Mouse (Mus musculus): ENCODE data around the gene Vapb.
"Not testable (repeated sequence)": the region's sequence is repeated elsewhere in the genome, so short reads cannot be mapped to it uniquely, and the experiment has no call there.

Vapb gene

GRCm38 (mm10) chr2:173737222-173737989 lies at the start of gene Vapb:
Vapb (plus strand) TSS chr2:173737511.
- DNase-seq: peak; percentile 100

- no peak for DNase-seq
Measured at GRCm38 (mm10) chr2:173689835-173690234, 47.5 kb upstream of the Vapb start.

- no peak for DNase-seq
Measured at GRCm38 (mm10) chr2:173691748-173692147, 45.6 kb upstream of the Vapb start.

GRCm38 (mm10) chr2:173692693-173693092 lies 44.6 kb upstream of the Vapb start:
- no peak for DNase-seq

- no peak for DNase-seq
Measured at GRCm38 (mm10) chr2:173698850-173699249, 38.5 kb upstream of the Vapb start.

GRCm38 (mm10) chr2:173702096-173702866 lies 35.0 kb upstream of the Vapb start:
- peak; percentile 28 for DNase-seq

GRCm38 (mm10) chr2:173702867-173703237 lies 34.5 kb upstream of the Vapb start:
- no peak for DNase-seq

GRCm38 (mm10) chr2:173705827-173706551 lies 31.3 kb upstream of the Vapb start:
- DNase-seq: no peak

GRCm38 (mm10) chr2:173707626-173708025 lies 29.7 kb upstream of the Vapb start:
- not testable (repeated sequence) for DNase-seq

- no peak for DNase-seq
Measured at GRCm38 (mm10) chr2:173710193-173710592, 27.1 kb upstream of the Vapb start.

GRCm38 (mm10) chr2:173712656-173713055 lies 24.7 kb upstream of the Vapb start:
- DNase-seq: no peak

GRCm38 (mm10) chr2:173713241-173713640 lies 24.1 kb upstream of the Vapb start:
- DNase-seq: no peak

GRCm38 (mm10) chr2:173714620-173715218 lies 22.6 kb upstream of the Vapb start:
- no peak for DNase-seq

GRCm38 (mm10) chr2:173716966-173717365 lies 20.3 kb upstream of the Vapb start:
- DNase-seq: no peak

GRCm38 (mm10) chr2:173719115-173719514 lies 18.2 kb upstream of the Vapb start, which contains the start of gene 1700010B08Rik:
1700010B08Rik (plus strand) TSS chr2:173719415.
- not testable (repeated sequence) for DNase-seq

GRCm38 (mm10) chr2:173722251-173722857 lies 15.0 kb upstream of the Vapb start:
- DNase-seq: no peak

- no peak for DNase-seq
Measured at GRCm38 (mm10) chr2:173724382-173724781, 12.9 kb upstream of the Vapb start.

GRCm38 (mm10) chr2:173724940-173725807 lies 12.1 kb upstream of the Vapb start:
- no peak for DNase-seq

GRCm38 (mm10) chr2:173725819-173726218 lies 11.5 kb upstream of the Vapb start:
- DNase-seq: no peak

GRCm38 (mm10) chr2:173730444-173730966 lies 6.8 kb upstream of the Vapb start:
- no peak for DNase-seq

- no peak for DNase-seq
Measured at GRCm38 (mm10) chr2:173734426-173734825, 2.9 kb upstream of the Vapb start.

Data from lung, postnatal 14 days (tissue).